Mouse (Mus musculus) hindlimb bud, embryonic 11.5 days (tissue): ENCODE results near the gene Arsj.

ENCODE experiments used
- DNase-seq: peaks from one replicate; pipeline ENCODE4 v3.0.0-alpha.2; 2012; ENCODE audit warnings: low read depth, low spot score; ENCODE audit errors: extremely low spot score

Gene Arsj

DNA sequence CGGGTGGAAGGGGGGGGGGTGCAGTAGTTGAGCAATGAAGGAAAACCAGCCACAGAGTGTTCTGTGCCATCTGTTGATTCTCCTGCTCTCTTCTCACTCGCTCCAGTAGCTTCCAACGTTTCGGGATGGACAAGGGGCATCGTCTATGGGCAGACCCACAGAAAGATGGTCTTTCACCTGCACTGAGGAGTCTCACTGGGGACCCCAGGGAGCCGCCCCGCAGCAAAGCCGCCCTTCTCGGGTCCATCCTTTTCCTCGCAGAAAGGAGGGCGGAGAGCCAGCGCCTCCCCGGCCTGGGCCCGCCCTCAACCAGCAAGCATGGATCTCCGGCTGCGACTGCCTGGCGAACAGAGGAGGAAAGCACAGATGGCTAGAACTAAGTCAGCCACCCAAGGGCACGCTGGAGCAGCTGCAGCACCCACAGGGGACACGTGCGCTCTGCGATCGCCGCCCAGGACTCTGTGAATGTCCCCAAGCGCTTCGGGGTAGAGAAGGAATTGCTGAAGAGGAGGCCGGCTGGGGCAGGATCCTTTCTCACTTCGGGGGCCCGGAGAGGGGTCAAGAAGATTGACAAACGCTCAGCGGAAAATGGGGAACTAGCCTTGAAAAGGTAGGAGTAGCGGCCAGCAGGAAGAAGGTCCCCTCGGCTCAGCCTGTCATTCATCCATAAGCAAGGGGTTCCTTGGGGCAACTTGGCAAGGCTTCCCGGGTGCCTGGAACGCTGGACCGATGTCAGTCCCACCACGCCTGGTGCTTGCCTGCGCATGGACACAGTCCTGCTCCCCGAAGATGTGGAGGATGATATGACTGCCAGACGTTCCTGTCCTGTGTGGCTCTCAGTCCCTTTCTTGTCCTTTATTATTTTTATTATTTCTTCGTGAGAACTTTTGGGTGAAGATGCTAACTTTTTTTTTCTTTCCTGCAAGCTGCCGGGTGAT lies at the start of gene Arsj:
Gene Arsj, plus strand, starts transcription at position 117 of the 938 bp plus-strand sequence.
- no peak for DNase-seq

DNA sequence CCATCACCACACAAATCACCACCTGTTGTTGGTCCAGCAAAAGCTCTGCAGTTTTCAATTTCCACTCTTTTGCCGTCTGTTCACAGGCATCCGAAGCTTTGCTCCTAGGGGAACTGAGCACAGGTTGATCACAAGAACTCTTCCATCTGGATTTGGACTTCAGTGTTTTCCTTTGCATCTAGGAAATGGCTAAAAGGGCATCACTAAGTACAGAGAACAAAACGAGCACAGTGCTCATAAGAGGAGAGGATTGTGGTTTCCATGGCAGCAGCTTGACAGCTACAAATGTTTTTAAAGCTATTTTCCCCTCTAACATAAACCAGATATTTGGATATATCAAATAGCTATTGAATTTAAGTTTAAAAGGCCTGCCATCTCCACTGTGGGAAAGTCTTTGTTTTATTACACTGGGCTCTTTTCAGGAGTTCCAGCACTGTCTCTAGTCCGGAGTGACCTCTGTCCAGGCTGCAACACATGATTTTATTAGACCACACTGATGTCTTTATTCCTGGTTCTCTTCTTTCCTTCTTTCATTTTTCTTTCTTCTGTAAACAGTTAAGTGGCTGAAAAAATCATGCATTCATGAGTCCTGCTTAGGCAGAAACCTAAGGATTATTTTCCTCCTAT lies 38.5 kb upstream of the Arsj start:
- DNase-seq = no peak

DNA sequence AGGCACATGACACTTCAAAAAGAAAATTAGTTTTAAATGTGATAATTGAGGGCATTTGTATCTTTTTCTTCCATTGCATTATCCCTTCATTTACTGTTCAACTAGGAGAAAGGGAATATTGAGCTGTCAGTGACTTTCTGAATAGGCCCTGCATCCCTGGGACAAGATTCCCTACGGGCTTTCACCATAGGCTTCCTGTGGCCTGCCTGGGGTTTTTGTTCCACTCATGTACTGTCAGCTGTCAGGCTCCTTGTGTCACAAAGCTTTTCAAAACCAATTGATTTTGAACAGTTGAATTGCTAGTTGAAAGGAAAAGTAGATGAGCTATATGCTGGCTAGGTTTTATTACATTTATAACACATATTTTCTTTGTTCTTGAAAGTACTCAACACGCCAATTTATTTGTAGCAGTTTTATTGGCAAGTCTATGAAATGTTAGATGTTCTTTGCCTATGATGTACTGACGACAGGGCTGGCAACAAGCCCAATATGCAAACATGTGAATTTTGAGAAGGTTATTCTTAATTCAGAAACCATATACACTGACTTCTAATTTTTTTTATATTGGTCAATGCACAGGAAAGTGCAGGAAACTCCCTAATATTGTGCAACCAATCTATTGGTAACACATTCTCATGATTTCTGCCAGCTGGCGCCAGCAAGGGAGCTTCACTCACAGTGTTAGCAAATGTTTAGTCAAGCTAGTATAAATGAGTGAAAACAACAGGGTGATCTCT lies 37.4 kb upstream of the Arsj start:
- no peak for DNase-seq

DNA sequence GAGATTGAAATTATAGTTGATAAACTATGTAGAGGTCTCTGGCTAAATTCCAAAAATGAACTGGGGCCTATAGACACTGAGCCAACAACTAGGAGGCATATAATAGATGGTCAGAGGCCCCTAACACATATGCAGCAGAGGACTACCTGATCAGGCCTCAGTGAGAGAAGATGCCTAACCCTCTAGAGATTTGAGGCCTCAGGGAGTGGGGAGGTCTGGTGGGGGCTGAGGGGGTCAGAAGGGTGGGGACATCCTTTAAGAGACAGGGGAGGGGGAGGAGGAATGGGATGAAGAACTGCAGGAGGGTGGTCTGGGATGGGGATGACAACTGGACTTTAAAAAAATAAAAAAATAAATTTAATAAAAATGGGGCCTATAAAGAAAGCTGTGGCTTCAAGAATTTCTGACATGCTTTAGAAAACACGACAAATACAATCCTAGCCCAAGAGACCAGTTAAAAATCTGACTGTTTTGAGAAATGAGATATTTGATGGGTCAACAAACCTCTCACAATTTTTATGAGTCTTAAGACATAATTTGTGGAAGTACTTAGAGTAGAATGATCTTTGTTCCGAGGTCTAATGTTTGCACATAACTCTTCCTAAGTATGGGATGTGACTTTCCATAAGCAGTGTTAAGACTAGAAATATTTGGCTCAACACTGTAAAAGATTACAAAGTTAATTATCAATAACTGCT lies 36.7 kb upstream of the Arsj start:
- DNase-seq = no peak

DNA sequence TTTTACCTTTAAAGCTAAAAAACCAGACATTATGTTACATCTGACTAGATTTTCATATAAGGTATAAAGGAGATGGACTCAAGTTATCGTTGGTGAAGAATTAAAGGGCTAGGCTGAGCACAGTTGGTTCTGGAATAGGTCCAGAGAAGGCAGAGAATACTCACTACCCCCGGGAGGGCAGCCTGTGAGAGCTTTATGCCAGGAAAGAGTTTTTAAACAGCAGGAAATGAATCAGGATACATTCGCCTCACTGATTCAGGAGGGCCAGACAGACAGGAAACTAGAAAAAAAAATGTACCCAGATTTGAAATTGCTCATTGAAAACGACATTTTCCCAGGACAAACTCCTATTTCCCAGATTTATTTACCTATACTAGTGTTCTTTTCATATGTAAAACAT lies 28.2 kb upstream of the Arsj start:
- DNase-seq = no peak

DNA sequence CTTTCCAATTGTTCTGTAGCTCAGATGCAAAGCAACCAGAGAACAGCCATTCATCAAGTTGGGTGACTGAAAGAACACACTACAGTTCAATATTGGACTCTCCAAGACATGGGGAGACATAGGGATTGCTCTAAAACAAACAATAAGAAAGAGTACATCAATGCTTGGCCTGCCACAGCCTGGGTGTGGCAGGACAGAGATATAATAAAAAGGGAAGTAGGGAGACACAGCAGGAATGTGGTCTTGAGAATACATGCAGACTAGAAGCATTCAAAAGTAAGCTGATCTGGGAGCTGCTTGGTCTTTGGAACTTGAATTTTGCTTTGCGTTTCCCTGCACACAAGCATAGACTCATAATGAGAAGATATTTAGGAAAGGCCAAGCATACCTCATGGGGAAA lies 18.7 kb upstream of the Arsj start:
- no peak for DNase-seq

DNA sequence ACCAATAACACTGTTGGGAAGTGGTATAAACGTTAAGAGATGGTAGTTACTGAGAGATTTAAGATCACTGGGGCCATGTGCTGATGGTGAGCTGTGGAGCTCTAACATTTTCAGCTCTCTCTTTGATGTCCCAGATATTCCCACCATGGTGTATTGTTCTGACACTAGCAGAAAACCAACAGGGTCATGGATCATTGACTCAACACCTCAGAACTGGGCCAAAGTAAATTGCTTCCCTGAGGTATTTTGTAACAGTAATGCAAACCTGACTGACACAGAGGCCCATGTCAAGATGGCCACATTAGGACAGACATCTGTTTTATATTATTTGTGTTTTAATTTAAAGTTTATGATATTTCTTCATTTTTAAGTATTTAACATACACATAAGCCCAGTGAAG lies 3.7 kb upstream of the Arsj start:
- no peak for DNase-seq

DNA sequence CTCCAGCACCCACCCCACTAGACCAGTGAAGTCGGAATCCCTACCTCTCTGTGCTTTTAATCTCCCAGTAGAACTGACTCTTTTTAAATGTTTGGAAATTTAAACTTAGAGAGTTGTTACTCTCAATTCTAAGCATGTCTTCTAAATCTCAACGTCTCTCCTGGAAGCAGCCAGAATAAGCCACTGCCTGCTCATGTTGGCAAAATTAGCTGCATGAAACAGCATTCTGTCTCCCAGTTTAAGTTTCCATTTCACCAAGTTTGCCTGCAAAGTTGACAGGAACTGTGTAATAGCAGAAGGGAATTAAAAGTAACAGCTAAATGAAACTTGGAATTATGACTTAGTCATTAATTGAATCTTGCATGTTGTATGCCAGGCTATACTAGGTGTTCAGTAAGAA lies 1.1 kb upstream of the Arsj start:
- no peak for DNase-seq

DNA sequence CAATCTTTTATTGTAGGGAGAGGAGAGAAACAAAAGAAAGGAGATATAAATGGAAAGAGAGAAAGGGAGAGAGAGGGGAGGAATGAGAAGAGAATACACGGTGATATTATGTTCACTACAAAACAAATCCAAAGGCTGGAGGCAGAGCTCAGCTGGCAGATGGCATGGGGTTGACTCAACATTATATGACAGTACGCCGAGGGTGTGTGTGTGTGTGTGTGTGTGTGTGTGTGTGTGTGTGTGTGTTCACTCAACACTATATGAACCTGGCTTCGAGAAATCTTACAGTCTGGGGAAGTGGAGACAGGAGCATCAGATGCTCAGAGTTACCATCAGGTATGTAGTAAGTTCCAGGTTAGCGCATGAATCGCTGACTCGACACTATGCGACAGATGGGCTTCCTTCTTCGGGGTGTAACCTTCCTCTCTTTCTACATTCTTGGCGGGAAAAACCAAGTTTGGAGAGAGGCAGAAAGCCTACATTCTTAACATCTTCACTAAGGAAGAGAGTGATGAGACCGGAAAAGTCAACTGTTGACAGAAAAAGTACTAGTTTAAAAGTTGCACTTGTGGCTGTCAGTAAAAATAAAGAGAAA lies 456 bp upstream of the Arsj start:
- DNase-seq = no peak

DNA sequence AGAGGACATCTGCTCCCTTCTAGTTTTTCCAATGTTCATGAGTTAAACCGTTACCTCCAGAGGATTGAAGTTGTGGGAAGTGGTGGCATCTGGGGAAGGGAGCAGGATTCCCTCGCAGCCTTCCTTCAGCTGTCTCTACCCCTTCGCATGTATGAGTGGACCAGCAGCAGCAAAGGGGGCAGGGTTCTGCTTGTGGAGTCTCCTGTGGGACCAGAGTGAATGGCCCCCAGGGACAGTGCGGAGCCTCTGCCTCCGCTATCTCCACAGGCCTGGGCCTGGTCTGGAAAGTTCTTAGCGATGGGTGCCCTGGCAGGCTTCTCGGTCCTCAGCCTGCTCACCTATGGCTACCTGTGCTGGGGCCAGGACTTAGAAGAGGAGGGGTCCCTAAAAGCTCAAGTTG lies 1.1 kb downstream of the Arsj start:
- no peak for DNase-seq

DNA sequence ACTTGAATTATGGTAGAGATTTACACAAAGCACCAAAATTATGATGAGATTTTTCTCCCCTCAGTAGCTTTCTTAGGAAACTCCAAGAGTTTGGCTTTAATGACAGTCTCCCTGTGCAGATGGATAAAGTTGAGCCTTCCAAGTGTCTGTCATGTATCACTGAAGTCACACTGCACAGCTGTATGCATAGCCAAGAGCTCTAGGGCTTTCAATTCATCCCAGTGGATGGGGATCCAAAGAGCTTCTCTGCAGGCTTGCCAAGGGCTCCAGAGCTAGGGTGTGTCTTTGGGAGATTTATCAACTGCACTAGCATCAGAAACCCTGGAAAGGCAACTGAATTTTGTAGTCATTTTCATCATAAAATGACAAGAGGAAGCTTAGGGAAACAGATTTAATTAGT lies 7.1 kb downstream of the Arsj start:
- DNase-seq = no peak

DNA sequence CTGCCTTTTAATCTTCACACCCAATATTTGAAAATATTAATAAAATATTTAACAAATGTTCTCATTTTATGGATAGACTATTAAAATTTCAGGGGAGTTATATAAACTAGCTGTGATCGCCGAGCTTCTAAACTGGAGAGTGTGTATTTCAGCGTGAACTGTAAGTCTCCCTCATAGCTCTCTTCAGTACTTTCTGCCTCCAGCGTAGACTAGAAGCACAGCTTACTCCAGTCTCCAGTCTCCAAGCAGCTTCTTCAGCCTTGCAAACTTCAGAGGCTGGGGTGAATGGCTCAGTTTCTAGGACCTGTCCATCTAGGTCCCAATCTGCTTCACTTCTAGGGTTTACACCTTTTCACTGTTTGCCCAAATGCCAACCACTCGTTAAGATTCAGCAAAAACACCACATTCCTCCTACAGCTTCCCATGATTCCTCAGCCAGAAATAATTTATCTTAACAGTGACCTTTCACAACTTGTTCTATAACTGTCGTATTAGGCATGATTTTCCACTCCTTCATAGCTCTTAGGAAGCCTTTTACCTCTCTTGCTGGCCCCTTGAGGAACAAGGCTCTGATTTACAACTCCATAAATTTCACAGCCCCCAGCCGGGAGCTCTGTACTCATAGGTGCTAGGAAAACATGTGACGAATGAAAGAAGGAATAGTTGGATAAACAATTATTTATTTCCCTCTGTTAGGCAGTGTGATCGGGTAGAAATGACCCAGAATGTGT lies 9.5 kb downstream of the Arsj start:
- no peak for DNase-seq

DNA sequence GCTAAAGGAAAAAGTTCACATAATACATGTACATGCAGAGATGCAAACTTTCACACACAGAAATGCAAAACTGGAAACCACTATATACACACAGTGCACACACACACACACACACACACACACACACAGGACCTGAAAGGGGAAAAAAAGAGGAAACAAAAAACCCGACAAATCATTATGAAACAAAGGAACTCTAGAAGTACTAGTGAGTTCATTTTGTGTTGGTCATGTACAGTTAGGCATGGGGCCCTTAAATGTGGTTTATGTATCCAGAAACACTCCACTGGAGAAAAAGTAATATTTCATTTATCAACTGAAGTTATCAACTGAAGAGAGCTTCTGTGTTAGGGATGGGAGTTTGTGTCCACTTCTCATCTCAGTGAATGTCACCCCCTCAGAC lies 10.2 kb downstream of the Arsj start:
- DNase-seq = no peak

DNA sequence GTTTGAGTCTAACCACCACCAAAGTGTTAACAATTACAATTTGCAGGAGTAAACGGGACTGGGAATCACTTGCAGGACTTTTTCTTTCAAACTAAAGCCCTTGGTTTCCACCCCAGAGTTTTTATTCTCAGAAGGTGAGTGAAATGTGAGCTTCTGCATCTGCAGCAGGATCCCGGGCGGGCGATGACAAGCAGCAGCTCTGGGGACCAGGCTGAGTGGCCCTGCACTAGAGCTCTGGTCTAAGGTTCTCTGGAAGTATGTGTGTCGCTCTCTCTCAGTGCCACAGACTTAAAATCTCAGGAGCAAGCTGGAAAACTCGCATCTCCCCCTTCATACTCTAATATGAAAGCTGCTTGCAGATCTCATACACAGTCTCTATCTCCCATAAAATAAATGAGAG lies 15.8 kb downstream of the Arsj start:
- DNase-seq = no peak

DNA sequence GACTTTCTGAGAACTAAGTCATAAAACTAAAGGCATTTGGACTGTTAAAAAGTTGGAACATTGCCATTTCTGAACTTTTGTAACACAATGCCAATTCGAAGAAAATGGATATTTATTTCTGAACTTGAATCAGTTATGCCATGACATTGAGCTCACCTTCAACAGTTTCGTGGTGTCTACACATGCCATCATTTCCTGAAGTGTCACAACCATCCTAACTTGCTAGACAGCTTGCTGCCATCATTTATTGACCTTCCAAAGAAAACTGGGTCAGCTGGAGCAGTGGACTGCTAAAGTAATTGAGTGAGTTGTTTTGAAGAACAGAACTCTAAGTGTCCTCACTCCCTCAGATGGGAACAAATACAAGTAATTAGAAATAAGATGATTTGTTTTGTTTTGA lies 16.2 kb downstream of the Arsj start:
- DNase-seq = no peak

DNA sequence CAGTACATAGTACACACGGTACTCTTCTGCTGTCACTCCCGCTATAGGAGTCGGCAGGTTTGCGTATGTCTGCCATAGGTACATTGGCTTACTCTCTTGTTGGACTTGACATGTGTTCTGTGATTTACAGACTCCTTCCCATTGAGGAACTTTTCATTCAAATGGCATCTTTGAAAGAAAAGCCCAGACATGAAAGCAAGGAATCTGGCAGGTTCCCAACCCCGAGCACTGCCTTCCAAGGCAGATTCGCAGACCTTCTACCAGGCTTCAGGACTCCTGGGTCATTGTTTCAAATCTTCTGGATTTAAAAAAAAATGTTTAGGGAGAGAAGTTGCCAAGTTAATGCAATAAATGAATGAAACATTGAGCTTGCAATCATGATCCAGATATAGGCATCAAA lies 19.8 kb downstream of the Arsj start:
- DNase-seq = no peak

DNA sequence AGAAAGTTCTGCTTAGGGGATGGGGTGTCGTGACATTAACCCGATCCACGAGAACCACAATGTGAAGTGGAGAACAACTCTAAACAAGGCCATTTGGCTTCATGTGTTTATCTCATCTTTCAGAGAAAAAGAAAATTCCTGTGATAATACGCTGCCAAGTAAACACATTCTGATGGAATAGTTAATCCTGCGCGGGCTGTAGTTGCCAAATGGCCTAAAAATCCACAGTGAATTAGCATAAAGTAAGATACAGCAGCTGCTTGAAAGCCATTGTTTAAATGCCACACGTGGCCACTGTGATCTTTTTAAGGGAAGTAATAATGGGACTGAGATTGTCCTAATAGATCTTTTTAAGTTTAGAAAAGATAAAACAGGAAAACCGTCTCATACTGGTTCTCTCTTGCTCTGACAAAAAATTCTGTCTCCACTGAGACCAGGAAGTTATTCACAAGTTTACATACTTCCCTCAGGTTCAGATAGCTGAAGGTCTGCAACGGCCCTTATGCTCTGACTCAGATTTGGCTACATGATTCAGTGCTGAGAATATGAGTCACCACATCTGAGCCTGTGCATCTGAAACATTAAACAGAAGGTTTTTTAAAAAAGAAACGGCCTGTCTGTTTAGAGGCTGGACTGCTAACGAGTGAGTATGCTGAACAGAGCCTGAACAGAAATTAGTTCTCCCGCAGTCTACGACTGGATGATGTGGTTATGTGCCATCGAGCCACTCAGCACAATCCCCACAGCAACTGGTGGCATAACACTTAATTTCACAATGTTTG lies 21.4 kb downstream of the Arsj start:
- no peak for DNase-seq

DNA sequence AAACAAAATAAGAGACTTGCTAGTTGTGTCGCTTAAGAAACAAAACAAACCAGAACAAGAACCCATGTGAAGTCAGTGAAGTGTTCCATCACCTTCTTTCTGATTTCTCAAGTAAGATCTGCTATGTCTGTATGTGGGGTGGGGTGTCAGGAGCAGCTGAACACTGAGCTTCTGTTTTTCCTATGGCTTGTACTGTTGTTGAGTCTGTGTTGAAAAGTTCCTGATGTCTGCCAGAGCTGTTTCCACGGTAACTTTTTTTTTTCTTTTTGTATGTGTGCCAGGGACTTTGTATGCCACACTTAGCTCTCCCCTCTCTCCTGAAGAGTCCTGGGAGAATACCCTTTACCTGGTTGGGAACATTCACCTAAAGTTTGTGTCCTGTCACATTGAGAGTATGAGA lies 34.0 kb downstream of the Arsj start:
- no peak for DNase-seq

DNA sequence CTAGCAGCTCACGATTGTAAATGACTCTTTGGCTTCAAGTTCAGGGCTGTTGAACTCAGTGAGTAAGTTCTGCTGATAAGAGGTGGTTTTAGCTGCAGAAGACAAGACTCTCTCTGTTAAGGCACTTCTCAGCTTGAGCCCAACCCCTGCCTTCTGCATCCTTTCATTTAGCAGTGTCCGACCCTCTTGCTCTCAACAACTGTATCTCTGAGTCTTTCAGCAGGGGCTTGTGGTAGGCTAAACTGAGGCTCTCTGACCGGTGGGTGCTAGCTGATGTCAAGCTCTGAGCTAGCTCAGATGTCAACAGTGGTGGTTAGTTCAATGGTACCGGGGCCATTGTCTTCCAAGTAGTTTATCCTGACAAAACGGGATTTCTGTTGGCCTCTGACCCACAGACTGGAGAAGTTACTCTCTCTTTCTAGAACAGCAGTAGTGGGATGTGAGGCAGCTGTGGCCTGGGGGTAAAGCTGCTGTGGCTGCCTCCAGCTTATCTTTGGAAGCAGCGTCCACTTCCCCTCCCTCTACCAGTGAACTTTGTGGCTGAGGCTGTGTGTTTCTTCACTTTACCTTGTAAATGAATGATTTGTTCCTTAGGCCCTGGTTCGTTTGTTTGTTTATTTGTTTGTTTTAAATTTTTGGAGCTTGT lies 34.6 kb downstream of the Arsj start:
- DNase-seq = no peak
